Mouse (Mus musculus): ENCODE data around the gene Nrp2. TPM values are rescaled to one million over a fixed set of nuclear protein-coding genes. Genes with fewer than 3 reads are reported as not detected.

Nrp2 gene
- polyA plus RNA-seq, 1 experiment from 2014 or later: 26.0 TPM

DNA sequence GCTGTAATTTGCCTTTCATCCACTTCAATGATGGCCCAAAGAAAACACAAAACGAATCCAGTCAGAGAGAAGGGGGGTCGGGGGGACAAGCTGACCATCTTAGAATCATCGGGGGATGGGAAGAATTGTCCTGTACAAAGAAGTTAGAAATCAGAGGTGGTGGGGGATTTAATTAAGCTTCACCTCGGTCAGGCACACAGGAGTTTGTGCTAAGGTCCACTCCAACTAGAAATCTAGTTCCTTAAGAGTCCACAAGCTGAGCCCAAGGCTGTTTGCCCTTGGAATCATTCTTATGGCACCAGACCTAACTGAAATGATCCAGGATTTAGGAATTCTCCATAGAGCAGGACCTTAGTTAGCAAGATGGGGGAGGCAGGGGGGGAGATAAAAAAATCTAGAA, 98.3 kb downstream of the Nrp2 start:
- H3K9ac ChIP-seq (replicated peaks): no peak overlapping the region
- no peaks in the 10 kb centered on the region for H3K9me3 ChIP-seq
- no peak overlapping the region for H3K4me2 ChIP-seq (replicated peaks)
- WGBS: 61% methylated on average over 4 of the region's 4 CpGs
- no peaks in the 10 kb centered on the region for H3K36me3 ChIP-seq
- peaks cover 8% of the 10 kb centered on the region for H3K27me3 ChIP-seq
- no peak overlapping the region for H3K4me3 ChIP-seq
- H3K27ac ChIP-seq (replicated peaks): no peak overlapping the region
- ATAC-seq (ENCODE audit: low FRiP score, low read depth): no peak
- H3K4me1 ChIP-seq: peaks cover under 1% of the 10 kb centered on the region; the same call in 1 of the 2 replicates

- no peak for ATAC-seq (ENCODE audit: low FRiP score, low read depth)
- Histone ChIP-seq H3K27me3 (peaks cover 5% of the 10 kb centered on the region; the same call in 1 of the 2 replicates), H3K27ac (replicated peaks) (no peak overlapping the region), H3K4me2 (replicated peaks) (no peak overlapping the region), H3K36me3 (no peaks in the 10 kb centered on the region), H3K9me3 (no peaks in the 10 kb centered on the region), H3K4me3 (no peak overlapping the region), H3K4me1 (no peaks in the 10 kb centered on the region), H3K9ac (replicated peaks) (no peak overlapping the region)
- 74% methylated on average over 3 of the region's 3 CpGs for WGBS
These were observed 98.8 kb downstream of the Nrp2 start for GRCm38 (mm10) chr1:62801842-62802241.

- Histone ChIP-seq H3K27me3 (no peaks in the 10 kb centered on the region), H3K4me1 (no peaks in the 10 kb centered on the region; the same call in 1 of the 2 replicates), H3K4me2 (replicated peaks) (no peak overlapping the region), H3K9ac (replicated peaks) (no peak overlapping the region), H3K4me3 (no peak overlapping the region), H3K36me3 (no peaks in the 10 kb centered on the region), H3K9me3 (no peaks in the 10 kb centered on the region), H3K27ac (replicated peaks) (no peak overlapping the region)
- no peak for ATAC-seq (ENCODE audit: low FRiP score, low read depth)
- 87% methylated on average over 1 of the region's 1 CpGs for WGBS
These were observed 100.5 kb downstream of the Nrp2 start for GRCm38 (mm10) chr1:62803544-62803943.

DNA sequence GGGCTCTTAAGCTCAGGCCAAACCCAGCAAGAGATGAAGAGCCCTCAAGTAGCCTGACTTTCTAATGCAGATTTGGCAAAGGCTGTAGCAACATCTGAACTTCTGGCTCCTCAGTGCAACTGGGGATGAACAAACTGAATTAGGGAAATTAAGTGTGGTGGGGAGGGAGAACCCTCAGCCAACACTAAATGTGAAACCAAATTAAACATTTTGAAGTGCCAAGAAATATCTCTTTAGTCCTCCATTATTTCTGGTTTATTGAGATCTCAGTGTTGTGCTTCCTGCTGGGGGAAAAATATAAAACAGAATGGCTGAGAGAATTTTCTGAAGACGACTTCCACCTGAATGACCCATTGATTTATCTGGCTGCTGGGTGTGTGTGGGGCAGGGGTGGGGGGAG, 102.9 kb downstream of the Nrp2 start:
- ATAC-seq (ENCODE audit: low FRiP score, low read depth): no peak
- Histone ChIP-seq H3K4me3 (no peak overlapping the region), H3K27me3 (no peaks in the 10 kb centered on the region), H3K9ac (replicated peaks) (no peak overlapping the region), H3K9me3 (no peaks in the 10 kb centered on the region), H3K36me3 (no peaks in the 10 kb centered on the region), H3K4me1 (no peaks in the 10 kb centered on the region; the same call in 1 of the 2 replicates), H3K27ac (replicated peaks) (no peak overlapping the region), H3K4me2 (replicated peaks) (no peak overlapping the region)
- 24% methylated on average over 1 of the region's 1 CpGs for WGBS

DNA sequence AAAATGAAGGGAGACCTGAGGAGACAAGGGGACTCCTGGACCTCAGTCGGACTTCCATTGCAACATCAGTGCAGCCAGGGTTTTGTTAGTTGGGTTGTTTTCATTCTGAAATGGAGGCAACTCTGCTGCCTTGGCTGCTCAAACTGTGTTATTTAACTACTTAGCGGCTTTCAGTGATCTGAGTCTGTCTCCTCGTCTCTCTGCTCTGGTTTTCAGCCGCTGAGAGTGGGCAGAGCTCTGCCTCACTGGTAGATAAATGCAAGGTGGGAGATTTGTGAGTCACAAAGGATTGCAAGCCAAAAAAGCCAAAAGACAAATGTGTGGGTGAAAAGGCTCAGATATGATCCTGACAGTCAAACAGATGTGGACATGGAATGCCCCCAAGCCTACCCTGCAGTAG, 105.3 kb downstream of the Nrp2 start:
- H3K4me1 ChIP-seq: no peaks in the 10 kb centered on the region; the same call in 1 of the 2 replicates
- WGBS: 90% methylated on average over 4 of the region's 4 CpGs

DNA sequence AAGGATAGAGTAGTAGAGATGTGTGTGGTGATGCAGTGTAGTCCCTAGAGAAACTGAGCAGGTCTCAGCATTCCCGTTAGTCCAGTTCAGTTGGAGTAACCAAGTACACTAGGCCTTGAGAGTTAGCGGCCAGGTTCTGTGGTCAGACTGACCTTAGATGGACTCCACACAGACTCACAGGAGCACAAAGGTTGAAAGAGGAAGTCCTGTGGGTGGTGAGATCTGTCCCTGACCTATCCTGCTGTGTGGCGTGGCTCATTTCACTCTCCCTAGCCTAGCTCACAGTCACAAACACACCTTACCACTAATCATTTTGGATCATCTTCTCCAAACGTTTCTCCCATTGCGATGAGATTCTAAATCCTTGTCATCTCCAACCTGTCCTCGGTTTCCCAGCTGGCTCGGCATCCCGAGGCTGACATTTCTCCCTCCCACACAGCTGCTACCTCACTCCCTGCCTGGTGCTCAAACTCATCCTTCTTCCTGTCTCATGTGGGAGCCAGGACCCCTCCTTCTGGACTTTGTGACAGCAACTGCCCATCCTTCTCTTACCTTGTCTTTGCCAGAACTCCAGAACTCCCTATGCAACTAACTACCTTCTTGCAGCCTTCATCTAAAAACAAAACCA, 106.6 kb downstream of the Nrp2 start:
- no peak for ATAC-seq (ENCODE audit: low FRiP score, low read depth)
- WGBS: 90% methylated on average over 8 of the region's 8 CpGs
- Histone ChIP-seq H3K4me3 (no peak overlapping the region), H3K27me3 (no peaks in the 10 kb centered on the region), H3K4me2 (replicated peaks) (no peak overlapping the region), H3K36me3 (no peaks in the 10 kb centered on the region), H3K27ac (replicated peaks) (no peak overlapping the region), H3K4me1 (no peaks in the 10 kb centered on the region; the same call in 1 of the 2 replicates), H3K9ac (replicated peaks) (no peak overlapping the region), H3K9me3 (no peaks in the 10 kb centered on the region)

More for the DNA sequence above, 105.3 kb downstream of the Nrp2 start:
- Histone ChIP-seq H3K27me3 (no peaks in the 10 kb centered on the region), H3K4me2 (replicated peaks) (no peak overlapping the region), H3K4me3 (no peak overlapping the region), H3K27ac (replicated peaks) (no peak overlapping the region), H3K9me3 (no peaks in the 10 kb centered on the region), H3K36me3 (no peaks in the 10 kb centered on the region), H3K9ac (replicated peaks) (no peak overlapping the region)
- ATAC-seq (ENCODE audit: low FRiP score, low read depth): no peak

DNA sequence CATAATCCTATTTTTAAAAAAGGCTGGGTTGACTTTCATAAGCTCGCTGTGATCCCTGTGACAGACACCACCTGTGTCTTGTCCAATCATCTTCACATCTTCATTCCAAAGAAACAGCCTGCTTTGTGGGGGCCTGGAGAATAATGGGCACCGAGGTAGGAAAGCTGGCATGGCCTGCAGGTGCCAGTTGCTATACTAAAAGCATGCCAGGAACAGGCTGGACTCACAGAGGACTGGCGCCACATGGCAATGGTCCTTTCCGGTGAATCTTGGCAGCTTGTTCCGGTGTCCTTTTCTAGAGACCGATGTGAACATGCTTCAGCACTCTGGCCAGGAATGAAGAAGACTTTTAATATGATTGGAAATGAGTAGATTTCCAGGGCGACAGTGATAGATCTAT, 108.1 kb downstream of the Nrp2 start:
- Histone ChIP-seq H3K9ac (replicated peaks) (no peak overlapping the region), H3K27me3 (0 out of 2 replicates have a peak, but pooled peaks cover 3% of the 10 kb centered on the region), H3K4me3 (no peak overlapping the region), H3K27ac (replicated peaks) (no peak overlapping the region), H3K4me1 (no peaks in the 10 kb centered on the region; the same call in 1 of the 2 replicates), H3K4me2 (replicated peaks) (no peak overlapping the region), H3K36me3 (no peaks in the 10 kb centered on the region), H3K9me3 (no peaks in the 10 kb centered on the region)
- WGBS: 93% methylated on average over 7 of the region's 7 CpGs
- ATAC-seq (ENCODE audit: low FRiP score, low read depth): no peak

DNA sequence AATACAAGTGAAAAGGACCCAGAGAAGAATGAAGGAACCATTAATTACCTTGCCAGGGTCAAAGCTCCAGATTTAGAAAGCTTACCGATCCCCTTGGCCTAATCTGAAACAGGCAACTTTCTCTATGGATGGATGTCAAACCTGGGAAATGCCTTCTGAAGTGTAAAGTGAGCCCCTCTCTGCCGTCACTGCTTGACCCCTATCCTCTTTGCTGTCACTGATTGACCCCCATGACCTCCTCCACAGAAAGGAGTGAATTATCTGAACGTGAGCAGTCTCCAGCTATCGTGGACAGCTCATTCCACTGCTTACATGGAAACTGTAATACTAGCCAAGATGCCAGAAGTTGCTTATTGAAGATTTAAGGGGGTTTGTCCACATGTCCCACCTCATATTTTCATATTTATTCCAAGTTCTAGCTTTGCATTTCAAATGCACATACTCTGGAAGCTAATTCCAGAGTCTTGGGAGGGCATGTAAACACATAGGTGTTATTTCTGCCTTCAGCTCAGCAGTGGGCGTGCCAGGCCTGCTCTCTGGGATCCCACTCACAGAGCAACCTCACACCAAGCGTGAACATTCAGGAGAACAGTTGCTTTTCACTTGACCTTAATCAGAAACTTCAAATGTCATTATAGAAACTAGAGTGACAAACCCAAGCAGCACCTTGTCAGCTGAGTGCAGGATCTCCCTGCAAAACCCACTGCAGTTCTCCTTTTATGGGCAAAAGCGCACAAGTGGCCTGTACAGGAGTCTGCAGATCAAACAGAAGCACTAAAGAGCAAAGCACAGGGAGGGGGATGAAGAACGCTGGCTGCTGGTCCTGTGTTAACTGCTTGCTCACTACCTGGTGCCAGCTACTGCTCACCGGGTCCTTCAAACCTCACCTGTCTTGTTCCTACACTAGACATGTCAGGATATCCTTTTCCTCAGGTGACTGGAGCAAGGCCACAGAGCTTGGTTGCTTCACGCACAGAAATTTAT, 109.9 kb downstream of the Nrp2 start:
- Histone ChIP-seq H3K27ac (replicated peaks) (no peak overlapping the region), H3K36me3 (no peaks in the 10 kb centered on the region), H3K27me3 (0 out of 2 replicates have a peak, but pooled peaks cover 3% of the 10 kb centered on the region), H3K4me1 (no peaks in the 10 kb centered on the region), H3K9ac (replicated peaks) (no peak overlapping the region), H3K4me3 (no peak overlapping the region), H3K9me3 (no peaks in the 10 kb centered on the region), H3K4me2 (replicated peaks) (no peak overlapping the region)
- no peak for ATAC-seq (ENCODE audit: low FRiP score, low read depth)
- WGBS: 64% methylated on average over 10 of the region's 10 CpGs

GRCm38 (mm10) chr1:62813938-62814337, 110.9 kb downstream of the Nrp2 start:
- no peaks in the 10 kb centered on the region for H3K4me1 ChIP-seq
- H3K27me3 ChIP-seq: 0 out of 2 replicates have a peak, but pooled peaks cover 3% of the 10 kb centered on the region
- H3K36me3 ChIP-seq: no peaks in the 10 kb centered on the region
- no peak overlapping the region for H3K4me3 ChIP-seq
- H3K9me3 ChIP-seq: no peaks in the 10 kb centered on the region
- H3K27ac ChIP-seq (replicated peaks): no peak overlapping the region
- H3K4me2 ChIP-seq (replicated peaks): no peak overlapping the region
- ATAC-seq (ENCODE audit: low FRiP score, low read depth): no peak
- 67% methylated on average over 1 of the region's 1 CpGs for WGBS
- no peak overlapping the region for H3K9ac ChIP-seq (replicated peaks)

DNA sequence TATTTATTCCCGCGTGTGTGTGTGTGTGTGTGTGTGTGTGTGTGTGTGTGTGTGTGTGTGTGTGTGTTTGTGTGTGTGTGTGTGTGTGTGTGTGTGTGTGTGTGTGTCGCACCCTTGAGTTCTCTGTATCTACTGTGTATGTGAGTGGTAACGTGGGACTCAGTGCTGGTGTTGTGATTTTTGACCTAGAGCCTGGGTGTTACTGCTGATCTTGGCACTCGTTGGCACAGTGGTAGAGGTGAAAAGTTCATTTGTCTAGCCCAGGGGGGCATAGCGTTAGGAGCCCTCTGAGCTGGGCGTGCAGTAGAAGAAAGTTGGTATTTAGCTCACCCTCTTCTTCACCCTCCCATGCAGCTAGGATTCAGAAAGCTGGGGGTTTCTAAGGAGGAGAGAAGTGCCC, 114.5 kb downstream of the Nrp2 start:
- Histone ChIP-seq H3K9ac (replicated peaks) (no peak overlapping the region), H3K4me1 (no peaks in the 10 kb centered on the region), H3K27me3 (0 out of 2 replicates have a peak, but pooled peaks cover 3% of the 10 kb centered on the region), H3K9me3 (no peaks in the 10 kb centered on the region), H3K4me2 (replicated peaks) (no peak overlapping the region), H3K36me3 (no peaks in the 10 kb centered on the region), H3K4me3 (no peak overlapping the region), H3K27ac (replicated peaks) (no peak overlapping the region)
- 92% methylated on average over 6 of the region's 7 CpGs for WGBS
- ATAC-seq (ENCODE audit: low FRiP score, low read depth): no peak

- 79% methylated on average over 3 of the region's 3 CpGs for WGBS
- H3K36me3 ChIP-seq: no peaks in the 10 kb centered on the region
- H3K4me2 ChIP-seq (replicated peaks): no peak overlapping the region
- no peak overlapping the region for H3K27ac ChIP-seq (replicated peaks)
- no peak overlapping the region for H3K4me3 ChIP-seq
- no peaks in the 10 kb centered on the region for H3K4me1 ChIP-seq
- H3K27me3 ChIP-seq: 0 out of 2 replicates have a peak, but pooled peaks cover 3% of the 10 kb centered on the region
- H3K9me3 ChIP-seq: no peaks in the 10 kb centered on the region
- no peak overlapping the region for H3K9ac ChIP-seq (replicated peaks)
- ATAC-seq (ENCODE audit: low FRiP score, low read depth): no peak
These were observed 117.1 kb downstream of the Nrp2 start for GRCm38 (mm10) chr1:62820170-62820569.
